Mouse (Mus musculus) heart, adult 2 months (tissue): ENCODE data around the gene Lpin1. TPM values are rescaled to one million over a fixed set of nuclear protein-coding genes. Genes with fewer than 3 reads are reported as not detected.

Source experiments
- DNase-seq, 2 experiments: peaks; one replicate each; pipeline ENCODE4 v3.0.0; 2021
- H3K27ac ChIP-seq: fragments of 200-600 bp; 2 replicates; pipeline ENCODE4 v1.8.1; 2022
- H3K27me3 ChIP-seq: fragments of 200-500 bp; 2 replicates; pipeline ENCODE4 v1.6.1; 2012; ENCODE audit warnings: mild to moderate bottlenecking, low read length, inconsistent platforms, mixed read lengths; ENCODE audit not compliant: control insufficient read depth, insufficient read depth
- H3K36me3 ChIP-seq: fragments of 200-500 bp; 2 replicates; pipeline ENCODE4 v1.6.1; 2012; ENCODE audit warnings: low read length, inconsistent platforms; ENCODE audit not compliant: control insufficient read depth, insufficient read depth
- H3K4me1 ChIP-seq: fragments of 200-500 bp; 2 replicates; pipeline ENCODE4 v1.6.1; 2011; ENCODE audit warnings: low read length; ENCODE audit not compliant: control insufficient read depth, insufficient read depth
- H3K4me3 ChIP-seq: fragments of 200-600 bp; 2 replicates; pipeline ENCODE4 v1.8.1; 2022
- H3K79me2 ChIP-seq: fragments of 200-500 bp; replicated peaks from 2 replicates; pipeline ENCODE4 v1.6.1; 2012; ENCODE audit warnings: mild to moderate bottlenecking, inconsistent platforms, low read length, moderate library complexity, mixed read lengths; ENCODE audit not compliant: control insufficient read depth, insufficient read depth
- H3K9ac ChIP-seq: fragments of 200-500 bp; 2 replicates; pipeline ENCODE4 v1.6.1; 2012; ENCODE audit warnings: low read depth, mild to moderate bottlenecking, control low read depth, inconsistent platforms, low read length, mixed read lengths
- CTCF ChIP-seq: fragments of 200-600 bp; IDR thresholded peaks from 2 replicates; pipeline ENCODE4 v1.8.1; 2022; ENCODE audit warnings: antibody characterized with exemption, mild to moderate bottlenecking, moderate library complexity
- EP300 ChIP-seq: fragments of 200-500 bp; IDR thresholded peaks from 2 replicates; pipeline ENCODE4 v1.6.1; 2011; ENCODE audit warnings: low read depth, low read length, control low read depth; ENCODE audit not compliant: insufficient read depth
- POLR2A ChIP-seq: fragments of 200-500 bp; IDR thresholded peaks from 2 replicates; pipeline ENCODE4 v1.6.1; 2011; ENCODE audit warnings: mild to moderate bottlenecking, low read depth, low read length, control low read depth; ENCODE audit not compliant: insufficient read depth
- WGBS: fragments of 180-500 bp; shearing (Covaris S2); methylation state at CpG from one replicate; pipeline ENCODE4 v1.1.7; 2018; 5-methylcytosine and 5-hydroxymethylcytosine counted together
- intact Hi-C: fragments of 180-260 bp; cut with DNase I; formaldehyde crosslinking; loops from one replicate; pipeline ENCODE4 v1.15.1; 2025
- long read RNA-seq: library from polyadenylated mRNA; stranded (forward); transcript quantifications from one replicate; pipeline ENCODE4 v2.0.0, GENCODE M21; 2021
- polyA plus RNA-seq: library from polyadenylated mRNA; depleted of rRNA; stranded (reverse); fragments of >200 nt; gene quantifications from 2 replicates; pipeline ENCODE4 v1.2.3, GENCODE M21; 2012; rRNA removed
- total RNA-seq, 2 experiments: library from RNA; stranded (reverse); gene quantifications; 2 replicates each; pipeline ENCODE4 v1.2.3; 2021

Lpin1 gene
- total RNA-seq = 100 to 1,000 TPM; 160 to 171 TPM
- 96.8 and 110 TPM in 2 replicates for polyA plus RNA-seq
- long read RNA-seq, full-length matches to known transcripts = 7 of 61 reads
- long read RNA-seq, partial matches to known transcripts = 29 of 61 reads
- long read RNA-seq, other reads (novel, unspliced or antisense) = 25 of 61 reads

DNA sequence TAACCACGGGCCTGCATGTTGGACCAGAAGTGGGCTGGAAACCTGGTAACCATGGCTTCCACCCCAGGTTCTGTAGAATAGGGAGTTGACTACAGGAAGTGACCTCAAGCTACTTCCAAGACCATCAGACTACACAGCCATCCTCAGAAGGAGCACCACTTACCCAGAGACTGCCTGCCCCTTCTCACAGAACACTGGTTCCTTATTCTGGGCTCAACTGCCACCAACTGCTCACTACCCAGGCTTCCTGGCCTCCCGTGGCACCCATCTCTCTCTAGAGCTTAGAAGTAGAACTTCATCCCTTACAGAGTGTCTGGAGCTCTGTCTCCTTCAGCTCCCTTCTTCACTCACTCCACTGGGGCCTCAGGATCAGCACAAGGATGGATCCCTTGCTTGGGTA, at the start of gene Lpin1:
TSS of gene Lpin1 (minus strand) at position 31 of the 400 bp plus-strand sequence.
- H3K27ac ChIP-seq = no peak within 1 kb of the TSS

GRCm38 (mm10) chr12:16656906-16657875, 46.4 kb upstream of the Lpin1 start:
- Histone ChIP-seq H3K9ac (no peak overlapping the region), H3K27ac (no peak overlapping the region), H3K4me3 (no peak overlapping the region), H3K27me3 (no peaks in the 10 kb centered on the region), H3K36me3 (no peaks in the 10 kb centered on the region), H3K4me1 (no peaks in the 10 kb centered on the region; the same call in 1 of the 2 replicates), H3K79me2 (no peaks in the 10 kb centered on the region)
- intact Hi-C loops = no loop called here
- TF ChIP-seq POLR2A (no peak), CTCF (peak; percentile 51)
- no peak for DNase-seq
- WGBS = 66% methylated on average over 5 of the region's 5 CpGs

More for the DNA sequence above, at the start of gene Lpin1:
- Histone ChIP-seq H3K4me1 (peaks cover 2% of the 10 kb centered on the region; the same call in 1 of the 2 replicates), H3K9ac (no peak within 1 kb of the TSS), H3K27me3 (no peaks in the 10 kb centered on the region), H3K4me3 (no peak within 1 kb of the TSS), H3K36me3 (no peaks in the 10 kb centered on the region), H3K79me2 (no peaks in the 10 kb centered on the region)
- DNase-seq = no peak
- WGBS = 58% methylated on average over 2 of the region's 2 CpGs
- TF ChIP-seq POLR2A = no peak
- TF ChIP-seq CTCF = no peak
- TF ChIP-seq EP300 = no peak
- intact Hi-C loops = loop anchor here (2.0 kb wide), 1 partner anchor 34 kb away; no protein-coding TSS in a partner anchor

GRCm38 (mm10) chr12:16655604-16656003, 44.8 kb upstream of the Lpin1 start:
- Histone ChIP-seq H3K27ac (no peak overlapping the region), H3K27me3 (no peaks in the 10 kb centered on the region), H3K9ac (no peak overlapping the region), H3K4me3 (no peak overlapping the region), H3K36me3 (no peaks in the 10 kb centered on the region), H3K79me2 (no peaks in the 10 kb centered on the region), H3K4me1 (no peaks in the 10 kb centered on the region; the same call in 1 of the 2 replicates)
- TF ChIP-seq EP300 = no peak
- no peak for TF ChIP-seq CTCF
- TF ChIP-seq POLR2A = no peak
- no peak for DNase-seq
- intact Hi-C loops = no loop called here
- WGBS = 66% methylated on average over 4 of the region's 4 CpGs

DNA sequence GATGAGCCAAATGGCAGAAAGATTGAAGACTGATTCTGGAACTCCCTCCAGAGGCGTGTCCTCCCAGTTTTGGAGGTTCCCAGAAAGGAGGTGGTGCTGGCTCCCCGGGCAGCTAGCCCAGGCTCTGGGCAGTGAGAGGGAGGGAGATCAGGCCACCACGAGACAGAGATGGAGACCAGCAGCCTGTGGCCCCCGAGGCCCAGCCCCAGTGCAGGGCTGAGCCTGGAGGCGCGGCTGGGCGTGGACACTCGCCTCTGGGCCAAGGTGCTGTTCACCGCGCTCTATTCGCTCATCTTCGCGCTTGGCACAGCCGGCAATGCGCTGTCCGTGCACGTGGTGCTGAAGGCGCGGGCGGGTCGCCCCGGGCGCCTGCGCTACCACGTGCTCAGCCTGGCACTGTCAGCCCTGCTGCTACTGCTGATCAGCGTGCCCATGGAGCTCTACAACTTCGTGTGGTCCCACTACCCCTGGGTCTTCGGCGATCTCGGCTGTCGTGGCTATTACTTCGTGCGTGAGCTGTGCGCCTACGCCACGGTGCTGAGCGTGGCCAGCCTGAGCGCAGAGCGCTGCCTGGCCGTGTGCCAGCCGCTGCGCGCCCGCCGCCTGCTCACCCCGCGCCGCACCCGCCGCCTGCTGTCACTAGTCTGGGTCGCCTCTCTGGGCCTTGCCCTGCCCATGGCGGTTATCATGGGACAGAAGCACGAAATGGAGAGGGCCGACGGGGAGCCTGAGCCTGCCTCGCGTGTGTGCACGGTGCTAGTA, 42.7 kb upstream of the Lpin1 start, which contains the start of gene Ntsr2:
TSS of gene Ntsr2 (plus strand) at position 51 of the 762 bp plus-strand sequence.
- Histone ChIP-seq H3K4me1 (peaks cover 3% of the 10 kb centered on the region), H3K27me3 (no peaks in the 10 kb centered on the region), H3K27ac (no peak within 1 kb of the TSS; the same call in 1 of the 2 replicates), H3K4me3 (0 out of 2 replicates have a peak within 1 kb of the TSS, but pooled peaks have one; percentile 4), H3K36me3 (no peaks in the 10 kb centered on the region), H3K9ac (peak within 1 kb of the TSS; percentile 36), H3K79me2 (no peaks in the 10 kb centered on the region)
- 4% methylated on average over 58 of the region's 58 CpGs for whole genome bisulfite sequencing
- TF ChIP-seq EP300 (0 out of 2 replicates have a peak, but pooled peaks have one; percentile 56), CTCF (no peak), POLR2A (no peak)
- intact Hi-C loops = no loop called here
- peak; percentile 81 to 86 for DNase-seq

DNA sequence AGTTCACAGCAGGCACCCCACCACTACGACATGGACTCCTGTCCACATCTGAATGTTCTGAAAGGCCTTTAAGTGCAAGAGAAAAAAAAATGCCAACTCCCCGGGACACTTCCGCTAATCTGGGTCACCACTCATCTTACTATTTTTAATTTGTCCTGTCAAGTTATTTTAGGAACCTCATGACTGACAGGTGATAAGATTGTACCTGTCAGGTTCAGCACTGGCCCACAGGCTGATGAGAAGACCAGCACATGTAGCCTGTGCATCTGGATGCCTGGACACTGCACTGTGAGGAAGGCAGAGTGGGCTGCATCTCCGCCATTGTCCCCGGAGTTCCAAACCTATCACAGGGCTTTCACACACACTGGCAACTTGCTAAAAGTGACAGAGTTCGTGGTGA, 39.1 kb upstream of the Lpin1 start:
- peak in 1 of 2 experiments; percentile 36 for DNase-seq
- 44% methylated on average over 6 of the region's 6 CpGs for WGBS
- no peaks in the 10 kb centered on the region for H3K36me3 ChIP-seq
- H3K4me3 ChIP-seq = no peak overlapping the region
- H3K4me1 ChIP-seq = peaks cover 3% of the 10 kb centered on the region
- H3K27me3 ChIP-seq = no peaks in the 10 kb centered on the region
- intact Hi-C loops = no loop called here
- TF ChIP-seq POLR2A = peak; percentile 50; the same call in 1 of the 2 replicates
- no peak for TF ChIP-seq CTCF
- TF ChIP-seq EP300 = peak; percentile 88
- no peaks in the 10 kb centered on the region for H3K79me2 ChIP-seq
- peak overlapping the region; percentile 47 for H3K9ac ChIP-seq
- peak overlapping the region; percentile 86 for H3K27ac ChIP-seq
